Mouse (Mus musculus) megakaryocyte, embryonic 14.5 days (primary cell): ENCODE data around the gene Ciart. TPM values are rescaled to one million over a fixed set of nuclear protein-coding genes. Genes with fewer than 3 reads are reported as not detected.
"Not testable (repeated sequence)": the region's sequence is repeated elsewhere in the genome, so short reads cannot be mapped to it uniquely, and the experiment has no call there.

Experiments used
- H3K27me3 ChIP-seq: replicated peaks from 2 replicates; pipeline ENCODE3; 2012; ENCODE audit warnings: inconsistent platforms
- H3K36me3 ChIP-seq: replicated peaks from 2 replicates; pipeline ENCODE3; 2012; ENCODE audit warnings: low read length, inconsistent platforms, mixed read lengths
- H3K4me1 ChIP-seq: 2 replicates; pipeline ENCODE4 v1.6.1; 2012; ENCODE audit warnings: inconsistent platforms
- H3K4me3 ChIP-seq: replicated peaks from 2 replicates; pipeline ENCODE3; 2012; ENCODE audit warnings: moderate library complexity, mild to moderate bottlenecking, inconsistent platforms
- H3K9me3 ChIP-seq: 2 replicates; pipeline ENCODE4 v1.6.1; 2012; ENCODE audit warnings: inconsistent platforms
- FLI1 ChIP-seq: IDR thresholded peaks from 2 replicates; pipeline ENCODE4 v1.6.1; 2012; ENCODE audit warnings: low read length, inconsistent platforms, mixed read lengths
- GATA1 ChIP-seq: IDR thresholded peaks from 3 replicates; pipeline ENCODE4 v1.6.1; 2012; ENCODE audit warnings: mixed read lengths, low read length, inconsistent platforms, borderline replicate concordance
- polyA plus RNA-seq: library from polyadenylated mRNA; stranded (reverse); fragments of >175 nt; gene quantifications from 2 replicates; pipeline ENCODE4 v1.2.3, GENCODE M21; 2012; ENCODE audit warnings: low replicate concordance; ENCODE audit not compliant: insufficient read depth

The Ciart gene
- polyA plus RNA-seq, 1 experiment, result 16.9 TPM

DNA sequence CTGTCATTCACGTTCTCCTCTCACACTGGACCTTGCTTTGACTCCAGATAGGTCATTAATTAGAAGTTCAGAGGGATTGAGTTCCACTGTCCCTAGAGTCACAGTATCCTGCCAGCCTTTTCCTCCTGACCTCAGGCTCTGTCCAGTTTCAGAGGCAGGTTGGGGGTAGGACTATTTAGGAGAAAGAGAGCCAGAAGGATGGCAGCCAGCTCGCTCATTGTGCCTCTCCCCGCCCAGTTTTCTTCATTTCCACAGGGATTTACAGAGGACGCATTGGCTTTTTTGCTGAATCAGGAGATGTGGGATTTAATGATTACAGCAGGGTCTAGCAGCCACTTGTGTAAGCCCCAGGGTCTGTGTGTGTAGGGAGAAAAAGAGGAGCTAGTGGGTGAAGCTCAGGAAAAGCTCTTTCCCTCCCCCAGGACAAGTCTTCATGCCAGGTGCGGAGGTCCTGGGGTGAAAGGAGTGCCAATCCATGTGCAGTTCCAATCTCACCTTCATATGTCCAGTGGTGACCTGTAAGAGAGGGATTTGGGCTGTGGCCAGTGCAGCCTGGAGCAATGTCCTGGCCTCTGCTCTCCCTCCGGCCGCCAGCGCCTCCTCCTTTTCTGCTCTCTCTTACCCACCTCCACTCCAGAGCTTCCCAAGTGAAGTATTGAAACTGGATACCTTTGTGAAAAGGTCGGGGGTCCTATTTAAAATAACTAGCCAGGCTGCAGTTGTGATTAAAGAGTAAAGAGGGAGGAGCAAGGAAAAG lies 19.7 kb upstream of the Ciart start:
- no peaks in the 10 kb centered on the region for H3K9me3 ChIP-seq
- H3K36me3 ChIP-seq, result peaks cover 8% of the 10 kb centered on the region
- peaks cover 47% of the 10 kb centered on the region for H3K4me1 ChIP-seq
- H3K27me3 ChIP-seq, result peaks cover 60% of the 10 kb centered on the region
- H3K4me3 ChIP-seq, result no peak overlapping the region
- TF ChIP-seq GATA1 (no peak), FLI1 (no peak)

GRCm38 (mm10) chr3:95899800-95900524 lies 17.9 kb upstream of the Ciart start:
- peaks cover 15% of the 10 kb centered on the region for H3K36me3 ChIP-seq
- TF ChIP-seq GATA1, result no peak
- no peak for TF ChIP-seq FLI1
- no peak overlapping the region for H3K4me3 ChIP-seq
- no peaks in the 10 kb centered on the region for H3K9me3 ChIP-seq
- H3K4me1 ChIP-seq, result peaks cover 39% of the 10 kb centered on the region
- peaks cover 53% of the 10 kb centered on the region for H3K27me3 ChIP-seq

GRCm38 (mm10) chr3:95895501-95895900 lies 13.4 kb upstream of the Ciart start:
- Histone ChIP-seq H3K4me3 (peak overlapping the region; percentile 62), H3K4me1 (peaks cover 50% of the 10 kb centered on the region), H3K36me3 (peaks cover 15% of the 10 kb centered on the region), H3K27me3 (peaks cover 12% of the 10 kb centered on the region)
- H3K9me3 ChIP-seq, result not testable (repeated sequence)

GRCm38 (mm10) chr3:95894317-95895160 lies 12.5 kb upstream of the Ciart start:
- peaks cover 53% of the 10 kb centered on the region for H3K4me1 ChIP-seq
- TF ChIP-seq FLI1, result no peak
- no peak for TF ChIP-seq GATA1
- H3K4me3 ChIP-seq, result peak overlapping the region; percentile 94
- H3K27me3 ChIP-seq, result peaks cover 4% of the 10 kb centered on the region
- H3K9me3 ChIP-seq, result no peaks in the 10 kb centered on the region
- H3K36me3 ChIP-seq, result peaks cover 15% of the 10 kb centered on the region

DNA sequence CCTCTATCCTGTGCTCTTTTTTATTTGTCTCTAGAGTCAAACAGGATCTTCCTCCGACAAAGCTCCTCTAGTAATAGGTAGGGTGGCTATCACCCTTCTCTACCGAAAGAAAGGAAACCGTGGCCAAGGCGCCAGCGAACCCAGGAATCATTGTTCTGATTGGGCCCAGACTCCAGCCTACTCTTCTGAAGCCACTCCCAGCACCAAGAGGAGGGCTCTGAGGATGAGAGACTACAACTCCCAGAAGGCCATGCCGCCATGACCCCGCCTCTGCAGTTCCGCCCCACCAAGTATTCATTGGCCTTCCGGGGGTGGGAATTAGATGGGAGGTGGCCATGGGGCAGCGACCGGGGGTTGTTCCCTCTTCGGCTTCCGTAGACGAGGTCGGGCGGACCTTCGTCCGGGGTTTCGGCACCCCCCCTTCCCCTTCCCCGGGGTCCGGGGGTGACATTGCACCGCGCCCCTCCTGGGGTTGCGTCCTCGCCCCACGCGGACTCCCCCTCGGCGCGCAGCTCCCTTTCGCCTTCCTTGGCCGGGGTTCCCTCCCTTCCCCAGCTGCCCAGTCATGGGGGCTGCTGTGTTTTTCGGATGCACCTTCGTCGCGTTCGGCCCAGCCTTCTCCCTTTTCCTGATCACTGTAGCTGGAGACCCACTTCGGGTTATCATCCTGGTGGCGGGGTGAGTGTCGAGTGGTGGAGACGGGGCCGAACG lies 11.7 kb upstream of the Ciart start, which contains the start of gene Aph1a:
Gene Aph1a (plus strand): TSS at position 364 of the 711 bp plus-strand sequence.
- not testable (repeated sequence) for H3K27me3 ChIP-seq, H3K9me3 ChIP-seq
- Histone ChIP-seq H3K4me1 (peaks cover 53% of the 10 kb centered on the region), H3K36me3 (peaks cover 15% of the 10 kb centered on the region), H3K4me3 (peak within 1 kb of the TSS; percentile 94)

DNA sequence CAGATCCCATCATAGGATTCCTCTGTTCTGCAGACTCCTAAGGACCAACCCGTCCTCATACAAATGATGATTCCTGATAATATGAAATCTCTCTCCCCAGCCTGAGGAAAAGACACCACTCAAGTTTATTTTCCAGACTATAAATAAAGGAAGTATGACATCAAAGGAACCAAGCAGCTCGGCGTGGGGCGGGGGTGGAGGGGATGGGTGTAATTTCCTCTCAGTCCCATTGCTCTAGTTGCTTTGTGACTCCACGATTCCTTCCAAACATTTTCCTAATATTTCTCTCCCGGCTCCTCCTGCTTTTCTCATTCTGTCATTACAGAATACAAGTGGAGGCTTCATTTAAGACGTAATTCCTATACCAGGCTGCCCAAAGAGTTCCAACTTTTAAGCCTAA lies 11.1 kb upstream of the Ciart start:
- Histone ChIP-seq H3K4me3 (peak overlapping the region; percentile 91), H3K27me3 (no peaks in the 10 kb centered on the region), H3K9me3 (no peaks in the 10 kb centered on the region), H3K4me1 (peaks cover 53% of the 10 kb centered on the region), H3K36me3 (peaks cover 15% of the 10 kb centered on the region)
- TF ChIP-seq FLI1 (no peak), GATA1 (no peak)

DNA sequence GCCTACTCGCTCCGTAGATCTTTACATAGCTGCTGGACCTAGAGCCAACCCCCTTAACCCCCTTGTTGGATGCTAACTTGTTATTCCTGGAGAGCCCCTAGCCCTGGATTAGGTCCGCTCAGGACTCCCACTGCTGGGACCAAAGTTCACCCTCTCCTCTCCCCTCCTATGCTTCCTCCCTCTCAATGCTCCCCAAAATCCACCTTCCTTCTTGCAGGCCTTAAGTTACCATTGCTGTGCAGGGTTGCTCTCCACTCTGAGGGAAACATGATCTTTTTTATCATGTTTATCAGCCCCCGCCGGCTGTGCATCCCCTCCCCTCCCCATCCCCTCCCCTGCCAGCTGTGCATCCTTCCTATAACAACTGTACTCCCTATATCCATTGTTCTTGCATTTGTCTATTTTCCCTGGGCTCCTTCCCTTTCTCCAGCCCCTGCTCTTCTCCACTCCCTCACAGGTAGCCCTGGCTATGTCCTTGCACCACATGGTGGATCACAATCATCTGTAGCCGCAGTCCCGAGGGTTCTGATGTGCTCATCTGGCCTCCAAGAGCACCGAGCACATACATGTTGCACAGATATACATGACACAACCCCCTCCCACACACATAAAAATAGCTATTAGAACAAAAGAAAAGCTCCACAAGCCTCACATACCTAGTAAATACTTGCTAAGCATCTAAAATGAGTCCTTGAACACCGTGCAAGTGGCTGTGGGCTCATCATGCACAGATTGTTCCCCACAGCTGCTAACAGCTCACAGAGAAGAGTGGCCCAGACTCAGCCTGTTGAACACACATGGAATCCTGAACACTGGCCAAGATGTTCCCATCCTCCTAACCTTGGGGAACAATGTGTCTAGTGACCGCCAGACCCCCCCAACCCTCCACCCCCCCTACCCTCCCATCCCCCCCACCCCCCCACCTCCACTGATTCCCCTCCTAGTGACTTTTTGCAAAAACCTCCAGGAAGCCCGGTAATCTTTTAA lies 10.3 kb upstream of the Ciart start:
- TF ChIP-seq GATA1 (no peak), FLI1 (no peak)
- H3K27me3 ChIP-seq, result peaks cover 3% of the 10 kb centered on the region
- peak overlapping the region; percentile 90 for H3K4me3 ChIP-seq
- H3K4me1 ChIP-seq, result peaks cover 55% of the 10 kb centered on the region
- H3K9me3 ChIP-seq, result no peaks in the 10 kb centered on the region
- H3K36me3 ChIP-seq, result peaks cover 9% of the 10 kb centered on the region

GRCm38 (mm10) chr3:95891211-95892065 lies 9.4 kb upstream of the Ciart start, which contains the start of gene BC028528:
TSS of gene BC028528 (minus strand) at chr3:95892005.
- H3K9me3 ChIP-seq, result no peaks in the 10 kb centered on the region
- peaks cover 12% of the 10 kb centered on the region for H3K36me3 ChIP-seq
- H3K27me3 ChIP-seq, result peaks cover 3% of the 10 kb centered on the region
- TF ChIP-seq FLI1 (no peak), GATA1 (no peak)
- peaks cover 55% of the 10 kb centered on the region for H3K4me1 ChIP-seq
- H3K4me3 ChIP-seq, result peak within 1 kb of the TSS; percentile 90
